Comparison of ENCODE assay signal across 3 mouse cellular contexts in genomic region chr3:96320003-96320402, GRCm38 (mm10). TPM values are rescaled to one million over a fixed set of nuclear protein-coding genes. Genes with fewer than 3 reads are reported as not detected.
"Had no signal": no experiment of that assay in that cellular context is flagged by ENCODE, and none has a peak within 500 bp of the region (broad histone marks: within the 10 kb centered on the region; RNA-seq: fewer than 3 reads in every experiment).

No protein-coding gene starts in this region.

RNA-seq across cellular contexts. Expression of gene Fcgr1, which starts 26.2 kb away (rescaled TPM):
- total RNA-seq: megakaryocyte-erythroid progenitor cell, adult 5-6 weeks had no signal

RNA-seq across cellular contexts. Expression of gene Hist2h2bb, which starts 50.5 kb away (rescaled TPM):
- polyA plus RNA-seq: liver, adult 2 months; macrophage had no signal

RNA-seq across cellular contexts. Expression of gene Hist2h3b, which starts 51.5 kb away (rescaled TPM):
- polyA plus RNA-seq: macrophage had no signal
